Comparison of ENCODE assay signal across 20 mouse cellular contexts in genomic region chr13:54091719-54092118, GRCm38 (mm10). TPM values are rescaled to one million over a fixed set of nuclear protein-coding genes. Genes with fewer than 3 reads are reported as not detected.
"Had no signal": no experiment of that assay in that cellular context is flagged by ENCODE, and none has a peak within 500 bp of the region (broad histone marks: within the 10 kb centered on the region; RNA-seq: fewer than 3 reads in every experiment).

No protein-coding gene starts in this region.

- H3K27ac ChIP-seq: kidney, embryonic 15.5 days; limb, embryonic 10.5 days; limb, embryonic 13.5 days; liver, embryonic 12.5 days; liver, embryonic 15.5 days; lung, embryonic 15.5 days; midbrain, embryonic 12.5 days had no signal

- H3K9ac ChIP-seq: kidney, embryonic 15.5 days; limb, embryonic 13.5 days; liver, embryonic 12.5 days; liver, embryonic 15.5 days; lung, embryonic 15.5 days; midbrain, embryonic 12.5 days had no signal

- H3K4me1 ChIP-seq: kidney, embryonic 15.5 days; limb, embryonic 10.5 days; limb, embryonic 13.5 days; liver, embryonic 12.5 days; liver, embryonic 15.5 days; lung, embryonic 15.5 days; midbrain, embryonic 12.5 days had no signal

- DNase-seq: kidney, adult 8-10 months; kidney, postnatal 10 days; kidney, postnatal 36 days; layer of hippocampus, adult 9-11 months; liver; lung, adult 18-20 months; lung, postnatal 10 days; lung, postnatal 36 days; thymus, adult 18-20 months; thymus, postnatal 36 days had no signal

- H3K4me2 ChIP-seq: kidney, embryonic 15.5 days; limb, embryonic 13.5 days; liver, embryonic 12.5 days; liver, embryonic 15.5 days; lung, embryonic 15.5 days; midbrain, embryonic 12.5 days had no signal

- H3K9me3 ChIP-seq: kidney, embryonic 15.5 days; limb, embryonic 10.5 days; limb, embryonic 13.5 days; liver, embryonic 12.5 days; liver, embryonic 15.5 days; lung, embryonic 15.5 days; midbrain, embryonic 12.5 days had no signal

- H3K4me3 ChIP-seq: kidney, embryonic 15.5 days; limb, embryonic 10.5 days; limb, embryonic 13.5 days; liver, embryonic 12.5 days; liver, embryonic 15.5 days; lung, embryonic 15.5 days; midbrain, embryonic 12.5 days had no signal

- H3K27me3 ChIP-seq: kidney, embryonic 15.5 days; limb, embryonic 13.5 days; liver, embryonic 12.5 days; liver, embryonic 15.5 days; lung, embryonic 15.5 days; midbrain, embryonic 12.5 days had no signal

- ATAC-seq: liver, embryonic 12.5 days; midbrain, embryonic 16.5 days had no signal

RNA-seq across cellular contexts. Expression of gene Drd1, which starts 36.2 kb away (rescaled TPM):
- polyA plus RNA-seq: limb, embryonic 10.5 days; limb, embryonic 13.5 days; liver, embryonic 12.5 days; liver, embryonic 15.5 days; small intestine, adult 2 months; spleen, adult 2 months had no signal
